Mouse (Mus musculus) induced T-regulatory cell, adult 2 months (primary cell): Measurements from ENCODE around the gene Lpcat2.
"Not testable (repeated sequence)": the region's sequence is repeated elsewhere in the genome, so short reads cannot be mapped to it uniquely, and the experiment has no call there.

Experiments
- DNase-seq: peaks from one replicate; pipeline ENCODE4 v3.0.0-alpha.2; 2012; ENCODE audit warnings: low read depth

Gene Lpcat2

GRCm38 (mm10) chr8:92853188-92853983 is 1.8 kb upstream of the Lpcat2 start:
- DNase-seq = no peak

- no peak for DNase-seq
Observed at GRCm38 (mm10) chr8:92854673-92855072, 466 bp upstream of the Lpcat2 start.

GRCm38 (mm10) chr8:92856273-92856986 is 1.3 kb downstream of the Lpcat2 start:
- DNase-seq = no peak

GRCm38 (mm10) chr8:92858475-92859182 is 3.5 kb downstream of the Lpcat2 start:
- no peak for DNase-seq

- no peak for DNase-seq
Observed at GRCm38 (mm10) chr8:92861977-92862376, 6.8 kb downstream of the Lpcat2 start.

- no peak for DNase-seq
Observed at GRCm38 (mm10) chr8:92870281-92870680, 15.1 kb downstream of the Lpcat2 start.

GRCm38 (mm10) chr8:92872063-92872759 is 17.1 kb downstream of the Lpcat2 start:
- no peak for DNase-seq

GRCm38 (mm10) chr8:92875795-92876194 is 20.7 kb downstream of the Lpcat2 start:
- no peak for DNase-seq

- no peak for DNase-seq
Observed at GRCm38 (mm10) chr8:92881247-92881646, 26.1 kb downstream of the Lpcat2 start.

GRCm38 (mm10) chr8:92883771-92884170 is 28.6 kb downstream of the Lpcat2 start:
- DNase-seq = no peak

GRCm38 (mm10) chr8:92892216-92892615 is 37.1 kb downstream of the Lpcat2 start:
- not testable (repeated sequence) for DNase-seq

GRCm38 (mm10) chr8:92893870-92894269 is 38.7 kb downstream of the Lpcat2 start:
- DNase-seq = no peak

- no peak for DNase-seq
Observed at GRCm38 (mm10) chr8:92895053-92895452, 39.9 kb downstream of the Lpcat2 start.

GRCm38 (mm10) chr8:92896056-92896455 is 40.9 kb downstream of the Lpcat2 start:
- DNase-seq = no peak

- no peak for DNase-seq
Observed at GRCm38 (mm10) chr8:92896611-92897010, 41.5 kb downstream of the Lpcat2 start.

GRCm38 (mm10) chr8:92897794-92898193 is 42.7 kb downstream of the Lpcat2 start:
- no peak for DNase-seq

- no peak for DNase-seq
Observed at GRCm38 (mm10) chr8:92899590-92899989, 44.5 kb downstream of the Lpcat2 start.

- no peak for DNase-seq
Observed at GRCm38 (mm10) chr8:92901107-92901506, 46.0 kb downstream of the Lpcat2 start, which contains the start of gene Capns2. Capns2 (plus strand) TSS chr8:92901407.

- DNase-seq = no peak
Observed at GRCm38 (mm10) chr8:92902981-92903380, 47.8 kb downstream of the Lpcat2 start.

GRCm38 (mm10) chr8:92903488-92904135 is 48.5 kb downstream of the Lpcat2 start:
- DNase-seq = no peak

GRCm38 (mm10) chr8:92906553-92906952 is 51.4 kb downstream of the Lpcat2 start:
- DNase-seq = no peak
